Mouse (Mus musculus) bone marrow, adult 2 months (tissue): ENCODE results near the gene Lurap1. TPM values are rescaled to one million over a fixed set of nuclear protein-coding genes. Genes with fewer than 3 reads are reported as not detected.

Source experiments
- H3K27ac ChIP-seq: fragments of 200-500 bp; 2 replicates; pipeline ENCODE4 v1.5.1; 2012; ENCODE audit warnings: low read depth, mild to moderate bottlenecking, control low read depth, inconsistent platforms, low read length; ENCODE audit not compliant: control insufficient read depth, poor library complexity, insufficient read depth
- H3K4me1 ChIP-seq: fragments of 200-500 bp; 2 replicates; pipeline ENCODE4 v1.6.1; 2011; ENCODE audit warnings: low read length; ENCODE audit not compliant: control insufficient read depth, insufficient read depth
- H3K4me3 ChIP-seq: fragments of 200-500 bp; replicated peaks from 2 replicates; pipeline ENCODE3; 2011; ENCODE audit warnings: mild to moderate bottlenecking, low read depth, low read length, control low read depth; ENCODE audit not compliant: control insufficient read depth
- CTCF ChIP-seq: fragments of 200-500 bp; IDR thresholded peaks from 2 replicates; pipeline ENCODE4 v1.5.1; 2011; ENCODE audit warnings: low read length, control low read depth; ENCODE audit not compliant: control insufficient read depth, insufficient read depth
- POLR2A ChIP-seq: fragments of 200-500 bp; IDR thresholded peaks from 2 replicates; pipeline ENCODE4 v1.6.1; 2011; ENCODE audit warnings: low read depth, mild to moderate bottlenecking, control low read depth, low read length, borderline replicate concordance; ENCODE audit not compliant: control insufficient read depth
- WGBS: fragments of 180-500 bp; shearing (Covaris S2); methylation state at CpG from one replicate; pipeline ENCODE4 v1.1.7; 2018; 5-methylcytosine and 5-hydroxymethylcytosine counted together
- polyA plus RNA-seq: library from polyadenylated mRNA; stranded (reverse); fragments of >200 nt; gene quantifications from 2 replicates; pipeline ENCODE4 v1.2.4, GENCODE M21; 2011; ENCODE audit warnings: low replicate concordance; ENCODE audit not compliant: missing spikeins, insufficient read depth, insufficient read length

Gene Lurap1
- polyA plus RNA-seq, 1 experiment: 0.35 TPM

- TF ChIP-seq CTCF (no peak), POLR2A (no peak)
- Histone ChIP-seq H3K4me3 (no peak overlapping the region), H3K4me1 (peaks cover 3% of the 10 kb centered on the region), H3K27ac (no peak overlapping the region; the same call in 1 of the 2 replicates)
- WGBS: 20% methylated on average over 7 of the region's 7 CpGs
These were observed 24.8 kb upstream of the Lurap1 start for GRCm38 (mm10) chr4:116175711-116176542.

GRCm38 (mm10) chr4:116175136-116175535, 24.0 kb upstream of the Lurap1 start:
- no peak overlapping the region for H3K27ac ChIP-seq
- H3K4me1 ChIP-seq: peaks cover 3% of the 10 kb centered on the region
- H3K4me3 ChIP-seq: no peak overlapping the region
- TF ChIP-seq POLR2A (no peak), CTCF (no peak)

DNA sequence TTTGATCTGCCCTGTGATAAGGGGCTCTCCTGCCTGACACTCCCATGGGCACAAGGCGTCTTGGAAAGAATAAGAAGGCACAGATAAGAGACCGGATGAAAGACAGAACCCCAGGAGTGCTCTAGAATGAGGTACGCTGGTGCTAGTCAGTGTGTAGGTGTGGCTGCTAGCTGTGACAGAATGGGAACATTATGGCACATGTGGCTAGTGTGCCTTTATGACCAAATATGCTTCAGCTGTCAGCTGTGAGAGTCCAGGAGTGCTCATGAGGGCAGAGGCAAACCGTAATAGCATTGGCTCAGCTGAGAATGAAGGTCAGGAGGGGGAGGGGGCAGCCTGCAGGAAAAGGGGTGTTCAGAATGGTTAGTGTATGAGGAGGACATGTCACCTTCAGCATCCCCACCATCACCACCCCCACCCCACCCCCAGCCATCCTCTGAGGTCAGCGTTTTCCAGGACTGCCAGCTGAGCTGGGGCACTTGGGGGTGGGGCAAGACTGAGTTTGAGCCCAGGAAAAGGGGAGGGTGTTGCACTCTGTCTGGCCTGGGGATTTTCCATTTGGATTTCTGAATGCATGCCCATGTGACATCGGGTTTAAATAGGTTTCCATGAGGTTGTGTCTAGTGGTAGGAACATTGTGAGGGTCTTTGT, 23.5 kb upstream of the Lurap1 start:
- TF ChIP-seq CTCF (no peak), POLR2A (no peak)
- peaks cover 3% of the 10 kb centered on the region for H3K4me1 ChIP-seq
- WGBS: 70% methylated on average over 6 of the region's 6 CpGs
- no peak overlapping the region for H3K4me3 ChIP-seq
- no peak overlapping the region for H3K27ac ChIP-seq

DNA sequence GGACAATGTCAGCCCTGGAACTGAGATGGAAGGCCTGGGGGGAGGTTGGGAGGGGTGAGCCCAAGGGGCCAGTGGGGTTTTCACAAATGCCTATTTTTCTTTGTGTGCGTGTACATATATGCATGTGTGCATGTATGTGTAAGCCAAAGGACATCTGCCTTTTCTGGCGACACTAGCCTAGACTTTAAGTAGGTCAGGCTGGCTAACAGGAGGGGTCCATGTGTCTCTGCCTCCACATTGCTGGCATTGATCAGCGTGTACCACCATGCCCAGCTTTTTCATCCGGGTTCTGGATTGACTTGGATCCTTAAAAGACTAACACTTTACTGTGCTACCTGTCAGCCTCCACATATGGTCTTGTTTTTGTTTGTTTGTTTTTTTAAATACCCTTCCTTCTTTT, 22.6 kb upstream of the Lurap1 start:
- WGBS: 83% methylated on average over 4 of the region's 4 CpGs
- peaks cover 3% of the 10 kb centered on the region for H3K4me1 ChIP-seq
- no peak overlapping the region for H3K4me3 ChIP-seq
- no peak overlapping the region for H3K27ac ChIP-seq
- TF ChIP-seq CTCF (no peak), POLR2A (no peak)

- TF ChIP-seq POLR2A: no peak
- TF ChIP-seq CTCF: no peak
- Histone ChIP-seq H3K27ac (no peak within 1 kb of the TSS), H3K4me1 (peaks cover 5% of the 10 kb centered on the region), H3K4me3 (no peak within 1 kb of the TSS)
- 79% methylated on average over 6 of the region's 6 CpGs for WGBS
These were observed 21.9 kb upstream of the Lurap1 start, which contains the start of the genes 1700042G07Rik and Gm49337 for GRCm38 (mm10) chr4:116173072-116173471. Gene 1700042G07Rik (plus strand): TSS chr4:116173372. Gene Gm49337 (plus strand): TSS chr4:116173384.

GRCm38 (mm10) chr4:116169353-116169672, 18.2 kb upstream of the Lurap1 start:
- no peak overlapping the region for H3K27ac ChIP-seq
- no peak for TF ChIP-seq CTCF
- TF ChIP-seq POLR2A: no peak
- H3K4me1 ChIP-seq: peaks cover 2% of the 10 kb centered on the region
- no peak overlapping the region for H3K4me3 ChIP-seq
- 69% methylated on average over 3 of the region's 3 CpGs for WGBS

DNA sequence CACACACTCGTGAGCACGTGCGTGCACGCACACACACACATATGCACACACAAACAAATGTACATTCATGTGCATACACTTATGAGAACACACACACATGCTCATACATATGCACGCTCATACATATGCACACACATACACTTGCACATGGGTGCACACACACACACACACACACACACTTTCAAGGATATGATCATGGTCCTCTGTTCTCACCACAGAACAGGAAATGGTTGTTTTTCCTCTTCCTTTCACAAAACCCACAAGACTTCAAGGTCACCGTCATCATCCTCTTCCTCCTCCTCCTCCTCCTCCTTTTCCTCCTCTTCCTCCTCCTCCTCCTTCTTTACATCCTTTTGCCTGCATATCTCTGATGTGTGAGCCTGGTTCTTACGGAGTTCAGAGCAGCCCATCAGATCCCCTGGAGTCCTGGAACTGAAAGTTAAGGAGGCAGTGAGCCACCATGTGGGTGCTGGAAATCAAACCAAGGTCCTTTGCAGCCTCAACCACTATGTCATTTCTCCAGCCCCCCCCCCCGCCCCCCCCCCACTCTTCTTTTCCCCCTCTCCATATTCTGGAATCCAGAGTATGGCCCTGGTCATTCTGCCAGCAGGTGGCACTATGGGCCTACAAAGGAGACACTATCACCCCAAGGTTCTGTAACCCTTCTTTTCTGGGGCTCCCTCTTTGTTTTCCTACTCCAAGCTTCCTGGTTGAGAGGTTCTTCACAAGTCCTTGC, 17.6 kb upstream of the Lurap1 start:
- TF ChIP-seq POLR2A (no peak), CTCF (peak; percentile 69)
- 46% methylated on average over 8 of the region's 8 CpGs for WGBS
- no peak overlapping the region for H3K4me3 ChIP-seq
- peaks cover 2% of the 10 kb centered on the region for H3K4me1 ChIP-seq
- no peak overlapping the region for H3K27ac ChIP-seq

- peaks cover 2% of the 10 kb centered on the region for H3K4me1 ChIP-seq
- no peak for TF ChIP-seq POLR2A
- TF ChIP-seq CTCF: no peak
- WGBS: 39% methylated on average over 7 of the region's 7 CpGs
- H3K4me3 ChIP-seq: no peak within 1 kb of the TSS
- H3K27ac ChIP-seq: no peak within 1 kb of the TSS
These were observed 16.3 kb upstream of the Lurap1 start, which contains the start of gene Tspan1 for GRCm38 (mm10) chr4:116167404-116167803. Gene Tspan1 (minus strand): TSS chr4:116167601.
